Mouse (Mus musculus): ENCODE data around the gene Rnf157. TPM values are rescaled to one million over a fixed set of nuclear protein-coding genes. Genes with fewer than 3 reads are reported as not detected.
"Not testable (repeated sequence)": the region's sequence is repeated elsewhere in the genome, so short reads cannot be mapped to it uniquely, and the experiment has no call there.

Rnf157 gene
- total and polyA plus RNA-seq, 2 experiments from 2014 or later: 56.7 to 105 TPM

- Histone ChIP-seq H3K4me2 (ENCODE audit: low read depth) (peak overlapping the region; percentile 10; the same call in 1 of the 2 replicates), H3K9me3 (ENCODE audit: low read length) (no peaks in the 10 kb centered on the region), H3K4me3 (ENCODE audit: low read depth, low read length) (no peak overlapping the region), H3K4me1 (ENCODE audit: insufficient read depth) (0 out of 2 replicates have a peak, but pooled peaks cover 3% of the 10 kb centered on the region), H3K9ac (no peak overlapping the region), H3K27ac (ENCODE audit: low read depth, low read length) (peak overlapping the region; percentile 59), H3K27me3 (ENCODE audit: insufficient read depth, low read length) (no peaks in the 10 kb centered on the region), H3K36me3 (ENCODE audit: insufficient read depth) (0 out of 2 replicates have a peak, but pooled peaks cover 8% of the 10 kb centered on the region)
- DNase-seq (peak; percentile 42), ATAC-seq (peak; percentile 38; the same call in 1 of the 2 replicates)
- 74% methylated on average over 14 of the region's 14 CpGs for WGBS
- peak; percentile 18; the same call in 1 of the 2 replicates for TF ChIP-seq CTCF (IDR thresholded peaks at IDR 0.05; ENCODE audit: low read depth)
These were observed 23.9 kb downstream of the Rnf157 start for GRCm38 (mm10) chr11:116388841-116389480.

GRCm38 (mm10) chr11:116387086-116388071, 25.5 kb downstream of the Rnf157 start:
- no peaks in the 10 kb centered on the region for H3K27me3 ChIP-seq (ENCODE audit: insufficient read depth, low read length)
- H3K36me3 ChIP-seq (ENCODE audit: insufficient read depth): 0 out of 2 replicates have a peak, but pooled peaks cover 8% of the 10 kb centered on the region
- no peaks in the 10 kb centered on the region for H3K9me3 ChIP-seq (ENCODE audit: low read length)
- 26% methylated on average over 15 of the region's 16 CpGs for WGBS
- no peak overlapping the region for H3K9ac ChIP-seq
- no peak for TF ChIP-seq CTCF (IDR thresholded peaks at IDR 0.05; ENCODE audit: low read depth)
- H3K27ac ChIP-seq (ENCODE audit: low read depth, low read length): peak overlapping the region; percentile 45
- no peak overlapping the region for H3K4me3 ChIP-seq (ENCODE audit: low read depth, low read length)
- ATAC-seq (no peak), DNase-seq (no peak)
- 0 out of 2 replicates have a peak, but pooled peaks cover 3% of the 10 kb centered on the region for H3K4me1 ChIP-seq (ENCODE audit: insufficient read depth)
- no peak overlapping the region for H3K4me2 ChIP-seq (ENCODE audit: low read depth)

DNA sequence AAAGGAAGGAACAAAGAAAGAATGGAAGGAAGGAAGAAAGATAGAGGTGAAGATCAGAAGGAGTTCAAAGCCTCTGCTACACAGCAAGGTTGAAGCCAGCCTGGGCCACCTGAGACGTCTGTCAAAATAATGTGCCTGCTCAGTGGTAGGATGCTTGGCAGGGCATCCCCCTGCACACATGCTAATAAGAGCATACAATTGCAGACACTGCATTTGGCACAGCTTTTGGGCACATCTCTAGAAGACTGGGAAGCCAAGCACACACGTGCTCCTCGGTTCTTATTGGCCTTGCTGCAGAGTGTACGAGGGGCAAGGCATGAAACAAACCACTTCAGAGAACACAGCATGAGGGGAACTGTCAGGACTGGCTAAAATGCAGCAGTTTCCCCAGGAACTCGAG, 26.8 kb downstream of the Rnf157 start:
- DNase-seq: peak; percentile 16

GRCm38 (mm10) chr11:116384171-116384570, 28.7 kb downstream of the Rnf157 start:
- peaks cover 24% of the 10 kb centered on the region; the same call in 1 of the 2 replicates for H3K36me3 ChIP-seq (ENCODE audit: insufficient read depth)
- no peak overlapping the region for H3K4me3 ChIP-seq (ENCODE audit: low read depth, low read length)
- H3K9me3 ChIP-seq (ENCODE audit: low read length): no peaks in the 10 kb centered on the region
- ATAC-seq (no peak), DNase-seq (no peak)
- no peak for TF ChIP-seq CTCF (IDR thresholded peaks at IDR 0.05; ENCODE audit: low read depth)
- no peak overlapping the region for H3K27ac ChIP-seq (ENCODE audit: low read depth, low read length)
- H3K27me3 ChIP-seq (ENCODE audit: insufficient read depth, low read length): no peaks in the 10 kb centered on the region
- no peak overlapping the region for H3K9ac ChIP-seq
- WGBS: 84% methylated on average over 11 of the region's 11 CpGs
- H3K4me1 ChIP-seq (ENCODE audit: insufficient read depth): 0 out of 2 replicates have a peak, but pooled peaks cover 3% of the 10 kb centered on the region
- no peak overlapping the region for H3K4me2 ChIP-seq (ENCODE audit: low read depth)

More for the DNA sequence above, 26.8 kb downstream of the Rnf157 start:
- peaks cover 20% of the 10 kb centered on the region; the same call in 1 of the 2 replicates for H3K36me3 ChIP-seq (ENCODE audit: insufficient read depth)
- ATAC-seq: no peak
- 0 out of 2 replicates have a peak, but pooled peaks cover 3% of the 10 kb centered on the region for H3K4me1 ChIP-seq (ENCODE audit: insufficient read depth)
- H3K27ac ChIP-seq (ENCODE audit: low read depth, low read length): no peak overlapping the region
- no peaks in the 10 kb centered on the region for H3K9me3 ChIP-seq (ENCODE audit: low read length)
- no peak overlapping the region for H3K9ac ChIP-seq
- WGBS: 39% methylated on average over 5 of the region's 5 CpGs
- TF ChIP-seq CTCF (IDR thresholded peaks at IDR 0.05; ENCODE audit: low read depth): no peak
- H3K27me3 ChIP-seq (ENCODE audit: insufficient read depth, low read length): no peaks in the 10 kb centered on the region
- no peak overlapping the region for H3K4me2 ChIP-seq (ENCODE audit: low read depth)
- no peak overlapping the region for H3K4me3 ChIP-seq (ENCODE audit: low read depth, low read length)

- ATAC-seq; H3K9me3 ChIP-seq (ENCODE audit: low read length): not testable (repeated sequence)
These were observed 29.8 kb downstream of the Rnf157 start for GRCm38 (mm10) chr11:116383070-116383469.

DNA sequence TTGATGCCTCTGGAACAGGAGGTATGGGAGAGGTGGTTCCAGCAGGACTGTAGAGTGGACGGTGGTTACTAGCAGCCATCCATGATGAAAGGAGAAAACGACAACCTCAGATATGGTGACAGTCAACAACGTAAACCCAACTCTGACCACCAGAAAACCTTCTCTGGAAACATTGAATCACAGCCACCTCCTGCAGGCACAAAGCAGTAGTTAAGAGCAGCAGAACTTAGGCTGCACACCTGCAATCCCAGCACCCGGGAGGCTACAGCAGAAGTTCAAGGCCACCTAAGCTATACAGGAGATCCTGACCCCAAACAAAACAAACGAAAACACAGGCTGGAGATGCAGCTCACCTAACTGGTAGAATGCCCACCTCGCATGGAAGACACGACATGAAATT, 32.1 kb downstream of the Rnf157 start:
- 87% methylated on average over 7 of the region's 7 CpGs for WGBS

More at GRCm38 (mm10) chr11:116383070-116383469, 29.8 kb downstream of the Rnf157 start:
- H3K4me2 ChIP-seq (ENCODE audit: low read depth); H3K4me3 ChIP-seq (ENCODE audit: low read depth, low read length); DNase-seq; H3K27me3 ChIP-seq (ENCODE audit: insufficient read depth, low read length); H3K27ac ChIP-seq (ENCODE audit: low read depth, low read length); H3K4me1 ChIP-seq (ENCODE audit: insufficient read depth); H3K9ac ChIP-seq: not testable (repeated sequence)
- WGBS: 89% methylated on average over 5 of the region's 5 CpGs
- peaks cover 24% of the 10 kb centered on the region; the same call in 1 of the 2 replicates for H3K36me3 ChIP-seq (ENCODE audit: insufficient read depth)

More for the DNA sequence above, 32.1 kb downstream of the Rnf157 start:
- Histone ChIP-seq H3K9ac (no peak overlapping the region), H3K36me3 (ENCODE audit: insufficient read depth) (peaks cover 19% of the 10 kb centered on the region; the same call in 1 of the 2 replicates), H3K4me3 (ENCODE audit: low read depth, low read length) (no peak overlapping the region), H3K9me3 (ENCODE audit: low read length) (no peaks in the 10 kb centered on the region), H3K4me2 (ENCODE audit: low read depth) (no peak overlapping the region), H3K4me1 (ENCODE audit: insufficient read depth) (no peaks in the 10 kb centered on the region), H3K27ac (ENCODE audit: low read depth, low read length) (no peak overlapping the region), H3K27me3 (ENCODE audit: insufficient read depth, low read length) (no peaks in the 10 kb centered on the region)
- TF ChIP-seq CTCF (IDR thresholded peaks at IDR 0.05; ENCODE audit: low read depth): no peak
- ATAC-seq (no peak), DNase-seq (no peak)
